Mouse (Mus musculus) adrenal gland, adult 2 months (tissue): Measurements from ENCODE around the gene Krcc1. TPM values are rescaled to one million over a fixed set of nuclear protein-coding genes. Genes with fewer than 3 reads are reported as not detected.
"Not testable (repeated sequence)": the region's sequence is repeated elsewhere in the genome, so short reads cannot be mapped to it uniquely, and the experiment has no call there.

Experiments
- DNase-seq: peaks from one replicate; pipeline ENCODE4 v3.0.0; 2021
- microRNA-seq, 2 experiments: library from miRNA; unstranded; fragments of <30 nt; microRNA quantifications; one replicate each; pipeline ENCODE4 v1.2.0; 2021
- polyA plus RNA-seq: library from polyadenylated mRNA; depleted of rRNA; stranded (reverse); fragments of >200 nt; gene quantifications from 2 replicates; pipeline ENCODE4 v1.2.3, GENCODE M21; 2012; rRNA removed
- total RNA-seq, 2 experiments: library from RNA; stranded (reverse); gene quantifications; 2 replicates each; pipeline ENCODE4 v1.2.3; 2021

The Krcc1 gene
- total and polyA plus RNA-seq, 3 experiments = 3.1 to 82.3 (median 75.5) TPM

DNA sequence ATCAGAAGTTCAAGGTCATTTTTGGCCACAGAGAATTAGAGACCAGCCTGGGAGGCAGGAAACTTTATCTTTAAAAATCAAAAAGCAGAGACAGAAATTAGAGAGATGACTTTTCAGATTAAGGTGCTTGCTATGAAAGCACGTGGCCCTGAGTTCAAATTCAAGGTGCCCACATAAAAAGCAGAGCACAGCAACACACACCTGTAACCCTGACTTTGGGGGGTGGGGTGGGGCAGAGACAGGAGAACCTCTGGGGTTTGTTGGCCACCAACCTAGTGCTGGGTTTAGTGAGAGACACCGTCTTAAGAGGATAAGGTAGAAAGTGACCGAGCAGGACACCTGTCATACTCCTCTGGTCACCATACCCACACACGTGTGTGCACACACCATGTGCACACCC, 60.0 kb downstream of the Krcc1 start:
- DNase-seq = not testable (repeated sequence)

GRCm38 (mm10) chr6:71332236-71332965, 60.9 kb downstream of the Krcc1 start:
- no peak for DNase-seq

DNA sequence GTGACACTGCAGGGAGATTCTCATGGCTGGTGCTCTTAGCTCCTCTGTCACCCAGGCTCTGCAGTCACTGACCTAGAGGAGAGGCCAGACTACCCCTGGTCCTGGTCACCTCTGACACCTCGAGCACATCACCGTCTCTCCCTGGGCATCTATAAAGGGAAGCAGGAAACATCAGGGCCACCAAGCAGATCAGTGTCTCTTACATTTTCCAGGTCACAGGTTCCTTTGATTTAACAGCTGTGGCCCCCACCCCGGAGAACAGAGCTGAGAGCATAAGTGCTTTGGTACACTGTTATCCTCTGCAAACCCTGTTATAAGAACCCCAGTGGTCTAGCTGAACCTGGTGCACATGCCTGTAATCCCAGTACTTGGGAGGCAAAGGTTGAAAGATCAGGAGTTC, 61.6 kb downstream of the Krcc1 start:
- no peak for DNase-seq

GRCm38 (mm10) chr6:71333578-71334273, 62.2 kb downstream of the Krcc1 start:
- DNase-seq = no peak

Small RNAs within 50 kb of the gene (microRNA-seq; reads per million reads assigned to microRNA genes)
- gene Mir8112 = 27.2 to 31.8 reads per million in 2 experiments

Other genes starting within 250 kb of the Krcc1 start
- gene Thnsl2, start 127.2 kb upstream of the Krcc1 start, total RNA-seq = 10 to 100 TPM; 14.9 to 18.5 TPM
- 22.1 and 24.3 TPM in 2 replicates for gene Thnsl2, start 127.2 kb upstream of the Krcc1 start, polyA plus RNA-seq
- 10 to 100 TPM in 1 of 2 experiments, not detected in 1; 15.4 TPM for gene Fabp1, start 71.8 kb upstream of the Krcc1 start, total RNA-seq
- not detected in 2 replicates for gene Fabp1, start 71.8 kb upstream of the Krcc1 start, polyA plus RNA-seq
- under 1 TPM in 1 of 2 experiments, not detected in 1; 0.41 TPM for gene Smyd1, start 50.6 kb downstream of the Krcc1 start, total RNA-seq
- gene Smyd1, start 50.6 kb downstream of the Krcc1 start, polyA plus RNA-seq = 0.09 TPM in 2 replicates
- under 1 TPM in 1 of 2 experiments, not detected in 1; 0.24 TPM for gene Cd8b1, start 51.1 kb downstream of the Krcc1 start, total RNA-seq
- gene Cd8b1, start 51.1 kb downstream of the Krcc1 start, polyA plus RNA-seq = 0.11 and 0.12 TPM in 2 replicates
- gene Cd8a, start 101.8 kb downstream of the Krcc1 start, total RNA-seq = under 1 TPM; 0.09 to 0.38 TPM
- gene Cd8a, start 101.8 kb downstream of the Krcc1 start, polyA plus RNA-seq = 0.17 TPM in 1 of 2 replicates, not detected in the other
- gene Rmnd5a, start 169.0 kb downstream of the Krcc1 start, total RNA-seq = 10 to 100 TPM; 68.1 to 80.1 TPM
- 18.3 and 20.9 TPM in 2 replicates for gene Rmnd5a, start 169.0 kb downstream of the Krcc1 start, polyA plus RNA-seq
- gene Rnf103, start 222.2 kb downstream of the Krcc1 start, total RNA-seq = 10 to 100 TPM; 28.5 to 40.3 TPM
- gene Rnf103, start 222.2 kb downstream of the Krcc1 start, polyA plus RNA-seq = 37.8 and 49.3 TPM in 2 replicates